Mouse (Mus musculus) liver, adult 2 months (tissue): Measurements from ENCODE around the gene Hk3.

ENCODE experiments used
- CTCF ChIP-seq: fragments of 200-500 bp; IDR thresholded peaks from 2 replicates; pipeline ENCODE4 v1.5.1; 2011; ENCODE audit warnings: low read depth, low read length, control low read depth
- POLR2A ChIP-seq: fragments of 200-500 bp; IDR thresholded peaks from 2 replicates; pipeline ENCODE4 v1.6.1; 2011; ENCODE audit warnings: low read length, control low read depth; ENCODE audit not compliant: insufficient read depth; ENCODE audit errors: extremely low read depth

DNA sequence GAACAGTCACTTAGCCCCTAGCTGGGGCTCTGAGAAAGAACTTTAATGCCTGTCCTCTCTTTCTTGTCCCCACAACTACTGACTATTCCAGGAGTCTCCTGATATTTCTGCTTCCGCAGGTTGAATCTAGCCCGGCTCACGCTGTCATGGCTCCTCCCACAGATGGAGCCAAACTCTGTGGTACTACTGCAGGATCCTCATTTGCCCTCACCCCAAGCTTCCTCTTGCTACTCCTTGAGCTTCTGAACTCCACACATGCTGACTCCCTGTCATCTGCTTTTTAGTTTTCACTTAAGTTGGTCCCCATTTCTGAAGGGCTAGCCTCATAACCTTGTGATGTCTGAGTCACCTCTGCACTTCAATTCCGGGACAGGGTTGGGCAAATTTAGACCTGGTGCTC lies 1.1 kb downstream of the Hk3 start:
- TF ChIP-seq POLR2A (no peak), CTCF (no peak)
